Mouse (Mus musculus) thymus, postnatal 36 days (tissue): ENCODE data around the gene Il17d.
A peak's percentile ranks its signal among the peaks of the same experiment; 100 is the strongest.

Source experiments
- DNase-seq, 2 experiments: peaks; one replicate each; pipeline ENCODE4 v3.0.0; 2022; ENCODE audit warnings: mixed read lengths in 2 of 2

The Il17d gene

DNA sequence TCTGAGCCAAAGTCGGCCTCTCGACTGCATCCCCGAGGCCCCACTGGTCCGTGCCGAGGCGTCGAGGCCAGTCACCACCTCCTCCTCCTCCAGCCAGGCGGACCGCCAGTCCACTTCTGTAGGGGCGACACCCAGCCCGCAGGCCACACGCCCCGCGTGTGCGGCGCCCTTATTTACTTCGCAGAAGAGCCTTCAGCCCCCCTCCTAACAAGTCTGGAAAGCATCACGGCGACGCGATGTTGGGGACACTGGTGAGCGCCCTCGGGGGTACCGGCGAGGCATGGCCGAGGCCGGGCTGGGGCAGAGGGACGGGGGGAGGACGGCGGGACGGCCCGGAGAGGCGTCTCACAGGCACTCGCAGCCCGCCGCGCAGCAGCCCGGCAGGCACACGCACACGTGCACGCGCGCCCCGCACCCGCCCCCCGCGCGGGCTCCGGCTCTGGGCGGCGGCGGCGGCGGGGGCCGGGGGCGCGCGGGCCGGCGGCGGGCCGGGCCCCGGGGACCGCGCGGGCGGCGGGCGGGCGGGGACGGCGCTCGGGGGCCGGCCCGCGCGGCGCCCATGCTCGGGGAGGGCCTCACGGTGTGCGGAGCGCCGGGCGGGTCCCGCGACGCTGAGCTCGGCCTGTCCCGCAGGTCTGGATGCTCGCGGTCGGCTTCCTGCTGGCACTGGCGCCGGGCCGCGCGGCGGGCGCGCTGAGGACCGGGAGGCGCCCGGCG is at the start of gene Il17d:
TSS of gene Il17d (plus strand) at position 107 of the 717 bp plus-strand sequence.
- DNase-seq = peak in 1 of 2 experiments; percentile 19

DNA sequence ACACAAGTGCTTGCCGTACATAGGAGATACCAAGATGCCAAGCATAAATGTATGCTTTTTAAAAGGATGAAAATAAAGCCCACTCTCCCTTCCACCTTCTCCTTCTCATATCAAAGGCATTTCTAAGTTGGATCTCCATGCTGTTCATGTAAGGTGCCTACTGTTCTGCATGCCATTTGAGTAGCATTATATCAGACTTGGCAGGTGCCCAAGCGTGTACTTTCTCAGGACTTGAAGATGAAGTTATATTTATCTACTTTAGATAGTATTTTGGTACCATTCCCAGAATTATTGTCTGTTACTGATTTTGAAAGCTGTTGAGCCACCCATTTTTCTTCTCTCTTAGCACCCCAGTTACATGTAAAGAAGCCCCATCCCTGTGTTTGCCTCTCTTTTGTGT is 49.5 kb upstream of the Il17d start:
- DNase-seq = no peak

DNA sequence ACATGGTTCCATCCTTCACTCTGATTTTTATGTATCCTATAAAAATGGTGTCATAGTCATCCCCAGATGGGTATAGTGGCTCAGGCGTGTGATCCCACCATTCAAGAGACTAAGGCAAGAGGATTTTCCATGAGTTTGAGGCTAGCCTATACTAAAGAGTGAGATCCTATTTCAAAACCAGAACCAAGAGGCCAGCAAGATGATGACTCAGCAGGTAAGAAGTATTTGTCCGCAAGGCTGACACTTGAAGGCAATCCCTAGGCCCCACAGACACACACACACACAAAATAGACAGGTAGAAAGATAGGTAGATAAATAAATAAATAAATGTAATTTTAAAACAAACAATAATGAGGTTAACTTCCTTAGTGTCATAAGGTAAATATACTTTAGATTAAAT is 42.3 kb upstream of the Il17d start:
- DNase-seq = no peak

DNA sequence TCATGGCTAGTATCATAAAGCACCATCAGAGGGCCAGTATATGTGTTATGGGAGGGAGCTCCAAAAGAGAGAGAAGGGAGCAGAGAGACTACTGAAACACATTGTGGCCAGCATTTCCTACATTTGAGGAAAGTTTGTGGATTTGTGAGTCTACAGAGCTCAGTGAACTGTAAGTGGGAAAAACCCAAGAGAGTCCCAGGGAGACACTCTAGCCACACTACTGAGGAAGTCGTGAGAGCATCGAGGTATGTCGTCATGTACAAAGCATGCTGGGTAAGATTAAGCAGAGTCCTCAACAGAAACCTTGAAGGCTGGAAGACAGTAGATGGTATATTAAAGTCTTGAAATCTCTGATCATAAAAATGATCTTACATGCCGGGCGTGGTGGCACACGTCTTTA is 40.4 kb upstream of the Il17d start:
- no peak for DNase-seq

DNA sequence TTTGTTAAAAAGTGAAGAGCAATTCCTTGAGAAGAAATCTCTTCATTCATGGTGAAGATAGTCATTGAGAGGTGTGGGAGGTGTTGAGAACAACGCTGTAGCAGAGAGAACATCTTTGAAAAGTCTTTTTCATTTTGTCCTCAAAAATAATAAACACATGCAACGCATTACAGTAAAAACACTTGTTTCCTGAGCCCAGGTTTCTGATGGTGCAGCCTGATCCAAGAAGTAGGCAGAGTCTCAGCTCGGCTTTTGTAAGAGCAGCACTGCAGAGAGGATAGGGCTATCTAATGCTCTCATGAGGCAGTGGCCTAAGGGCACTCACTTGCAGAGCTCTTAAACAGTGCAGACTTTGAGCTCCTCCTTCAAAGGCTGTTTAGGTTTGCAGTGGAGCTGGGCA is 34.9 kb upstream of the Il17d start:
- no peak for DNase-seq

DNA sequence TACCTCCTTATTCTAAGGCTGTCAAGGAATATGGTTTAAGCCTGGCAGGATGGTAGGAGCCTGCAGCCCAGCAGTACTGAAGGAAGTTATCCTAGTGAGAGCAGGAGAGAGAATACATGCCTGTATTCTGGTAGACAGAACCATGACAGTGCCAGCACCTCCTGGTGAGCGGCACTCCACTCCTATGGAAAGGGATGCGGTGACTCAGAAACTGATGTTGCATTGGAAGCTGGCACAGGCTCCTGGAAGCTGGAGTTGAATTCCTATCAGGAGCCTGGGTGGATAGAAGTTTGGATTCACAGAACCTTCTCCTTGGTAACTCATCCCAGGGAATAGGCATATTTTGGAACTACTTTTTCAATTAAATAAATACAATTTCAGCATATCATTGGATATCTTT is 30.7 kb upstream of the Il17d start:
- no peak for DNase-seq

DNA sequence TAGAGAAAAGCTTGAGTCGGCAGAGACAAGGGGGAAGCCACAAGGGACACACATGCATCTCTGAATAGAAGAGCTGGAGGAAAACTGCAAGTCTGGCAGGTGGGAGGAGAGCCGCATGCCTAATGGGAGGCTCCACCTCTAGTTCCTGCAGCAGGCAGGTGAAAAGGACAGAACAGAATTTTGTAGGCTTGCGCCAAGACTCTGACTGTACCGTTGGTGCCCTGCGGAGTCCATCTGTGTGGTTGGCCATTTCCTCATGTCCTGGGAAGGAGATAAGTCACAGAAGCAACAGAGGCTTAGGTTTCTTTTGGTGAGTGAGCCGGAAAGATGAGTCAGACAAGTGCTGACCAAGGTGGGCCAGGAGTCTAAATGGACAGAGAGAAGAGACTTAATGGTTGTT is 20.8 kb upstream of the Il17d start:
- no peak for DNase-seq

DNA sequence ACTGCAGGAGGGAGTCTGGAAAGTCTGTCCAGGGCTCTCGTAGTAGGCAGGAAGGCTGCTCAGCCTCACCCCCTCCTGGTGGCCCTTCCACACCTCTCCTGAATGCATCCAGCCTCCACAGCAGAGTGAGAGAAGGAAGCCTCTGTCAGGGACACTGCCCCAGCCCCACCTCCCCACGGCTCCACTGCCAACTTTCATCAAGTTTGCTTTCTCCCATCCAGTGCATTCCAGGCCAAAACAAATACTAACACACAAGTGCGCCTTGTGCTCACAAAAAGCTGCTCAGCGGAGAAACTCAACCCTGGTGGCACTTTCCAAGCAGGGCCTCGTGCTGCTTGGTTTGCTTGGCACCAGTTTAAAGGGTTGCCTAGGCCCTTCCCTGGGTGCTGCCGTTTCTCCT is 15.0 kb upstream of the Il17d start:
- no peak for DNase-seq

DNA sequence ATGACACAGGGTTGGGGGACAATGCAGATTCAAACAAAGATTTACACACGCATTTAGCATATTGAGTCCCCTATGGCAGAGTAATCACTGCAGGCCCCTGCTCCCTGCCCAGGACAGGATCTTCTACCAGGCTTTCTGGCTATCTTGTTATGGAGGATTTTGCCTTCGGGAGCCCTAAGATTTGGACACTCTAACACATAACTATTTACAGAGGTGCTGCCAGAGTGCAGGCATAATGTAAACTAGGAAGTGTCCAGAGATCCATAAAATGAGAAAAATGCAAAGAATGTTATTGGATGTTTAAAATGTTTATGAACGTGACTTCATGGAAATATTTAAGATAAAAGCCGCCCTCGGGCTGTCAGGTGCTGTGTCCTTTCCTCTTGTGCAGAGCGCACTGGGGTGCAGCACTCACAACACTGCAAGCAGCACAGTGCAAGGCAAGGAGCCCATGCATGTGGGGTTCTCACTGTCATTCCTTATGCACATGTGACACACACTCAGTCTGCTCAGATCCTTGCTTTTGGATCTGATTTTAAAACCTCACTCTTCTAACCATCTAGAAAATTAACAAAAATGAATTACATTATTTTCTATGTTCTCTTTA is 9.3 kb upstream of the Il17d start:
- DNase-seq = no peak

DNA sequence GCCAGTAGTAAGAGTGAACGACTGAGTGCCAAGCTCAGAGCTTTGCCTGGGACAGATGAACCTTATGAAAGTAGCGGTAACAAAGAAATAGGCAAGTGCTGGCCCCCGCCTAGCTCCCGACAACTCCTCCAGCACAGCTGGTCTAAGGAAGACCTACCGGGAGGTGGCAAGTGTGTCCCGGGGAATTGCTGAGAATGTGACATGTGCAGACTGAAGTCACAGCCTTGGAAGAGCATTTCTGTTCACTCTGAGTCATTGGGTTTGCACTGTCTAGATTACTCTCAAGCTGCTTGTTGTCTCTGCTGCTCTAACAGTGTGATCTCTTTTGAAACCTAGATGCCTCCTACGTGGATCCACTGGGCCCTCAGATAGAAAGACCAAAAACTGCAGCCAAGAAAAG is 7.6 kb upstream of the Il17d start:
- DNase-seq = no peak

DNA sequence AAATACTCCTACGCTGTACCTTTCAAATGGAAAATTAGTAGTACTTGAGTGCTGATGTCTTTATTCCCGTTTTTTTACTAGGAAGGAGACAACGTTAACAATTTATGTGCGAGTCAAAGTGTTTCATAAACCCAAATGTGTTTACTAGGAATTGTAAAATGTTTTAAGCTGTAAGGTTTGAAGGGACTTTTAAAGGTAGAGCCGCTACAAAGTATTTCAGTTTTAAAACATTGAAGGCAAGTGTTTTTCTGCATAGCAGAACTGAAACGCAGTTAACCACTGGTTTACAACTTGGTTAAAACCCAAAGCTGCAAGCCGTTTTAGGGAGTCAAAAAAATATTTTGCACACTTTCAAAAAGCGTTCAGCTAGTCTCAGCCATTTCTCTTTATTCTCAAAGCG is 815 bp upstream of the Il17d start:
- no peak for DNase-seq

DNA sequence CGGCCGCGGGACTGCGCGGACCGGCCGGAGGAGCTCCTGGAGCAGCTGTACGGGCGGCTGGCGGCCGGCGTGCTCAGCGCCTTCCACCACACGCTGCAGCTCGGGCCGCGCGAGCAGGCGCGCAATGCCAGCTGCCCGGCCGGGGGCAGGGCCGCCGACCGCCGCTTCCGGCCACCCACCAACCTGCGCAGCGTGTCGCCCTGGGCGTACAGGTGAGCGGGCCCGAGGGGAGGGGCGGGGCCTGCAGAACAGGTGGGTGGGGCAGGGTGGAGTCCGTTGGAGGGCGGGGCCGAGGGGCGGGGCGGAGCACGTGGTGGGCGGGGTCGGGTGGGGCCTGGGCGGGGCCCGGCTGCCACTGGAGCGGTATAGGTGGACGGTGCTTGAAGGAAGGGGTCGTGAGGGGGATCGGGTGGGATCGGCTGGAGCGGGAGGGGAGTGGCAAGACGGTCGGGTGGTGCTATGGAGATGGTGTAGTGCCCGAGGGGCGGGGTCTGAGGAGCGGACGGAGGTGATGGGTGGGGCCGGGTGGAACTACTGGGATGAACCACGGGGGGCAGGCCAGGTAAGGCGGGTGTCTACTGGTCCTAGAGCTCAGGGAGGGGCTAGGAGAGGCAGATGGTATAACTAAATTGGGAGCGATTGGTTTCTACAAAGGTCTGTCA is 942 bp downstream of the Il17d start:
- peak; percentile 44 to 62 for DNase-seq

DNA sequence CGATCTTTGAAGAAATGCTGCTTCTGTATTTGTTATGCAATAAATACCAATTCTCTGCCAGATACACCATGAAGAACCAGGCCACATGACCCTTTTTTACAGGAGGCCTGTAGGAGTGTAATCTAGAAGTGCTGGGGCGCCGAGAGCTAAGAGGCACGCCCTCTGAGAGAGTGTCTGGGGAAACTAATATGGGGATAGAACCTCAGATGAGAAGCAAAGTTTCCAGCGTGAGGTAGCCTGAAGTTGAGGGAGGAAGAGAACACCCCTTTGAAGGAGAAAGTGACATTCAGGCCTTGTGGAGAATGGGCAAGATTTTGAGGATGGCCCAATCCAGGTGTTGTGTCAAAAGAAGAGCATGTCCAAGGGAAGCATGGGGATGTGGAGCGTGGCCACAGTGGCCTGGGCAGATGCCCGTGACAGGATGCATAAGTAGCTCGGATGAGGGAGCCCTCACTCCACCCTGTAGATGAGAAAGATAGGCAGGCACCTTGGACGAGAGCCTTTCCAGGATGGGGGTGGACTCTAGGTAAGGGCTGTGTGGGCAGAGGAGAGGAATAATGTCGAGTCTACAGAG is 1.6 kb downstream of the Il17d start:
- DNase-seq = no peak

DNA sequence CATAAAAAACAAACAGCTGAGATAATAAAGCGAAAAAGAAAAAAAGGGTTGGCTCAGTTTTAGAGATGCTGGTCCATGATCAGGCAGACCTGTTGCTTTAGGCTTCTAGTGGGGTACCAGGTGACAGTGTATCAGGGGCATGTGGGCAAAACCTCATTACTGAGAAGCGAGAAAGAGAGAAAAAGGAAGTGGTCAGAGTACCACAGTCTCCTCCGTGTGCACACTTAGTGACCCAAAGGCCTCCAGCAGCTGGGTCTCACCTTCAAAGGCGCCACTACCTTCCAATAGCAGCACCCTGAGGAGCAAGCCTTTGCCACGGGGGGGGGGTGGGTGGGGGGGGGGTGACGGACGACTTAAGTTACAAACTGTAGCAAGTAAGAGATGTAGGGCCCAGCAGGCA is 2.5 kb downstream of the Il17d start:
- no peak for DNase-seq

DNA sequence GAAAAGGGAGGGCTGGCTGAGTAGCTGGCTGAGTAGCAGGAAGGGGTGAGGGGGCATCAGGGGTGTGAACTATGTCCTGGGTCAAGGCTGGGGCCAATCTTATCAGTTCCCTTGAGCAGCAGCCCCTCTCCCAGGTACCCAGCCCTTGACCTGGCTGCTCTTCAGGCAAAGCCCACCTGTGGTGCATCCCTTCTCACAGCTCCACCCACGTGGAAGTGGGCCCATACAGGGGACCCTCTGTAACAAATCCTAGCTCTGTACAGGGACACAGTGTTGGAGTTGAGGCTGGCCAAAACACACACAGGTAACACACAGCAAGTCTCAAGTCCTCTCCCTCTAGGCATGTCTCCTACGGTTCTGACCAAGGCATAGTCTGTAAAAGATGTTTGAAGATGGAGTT is 3.0 kb downstream of the Il17d start:
- DNase-seq = no peak

DNA sequence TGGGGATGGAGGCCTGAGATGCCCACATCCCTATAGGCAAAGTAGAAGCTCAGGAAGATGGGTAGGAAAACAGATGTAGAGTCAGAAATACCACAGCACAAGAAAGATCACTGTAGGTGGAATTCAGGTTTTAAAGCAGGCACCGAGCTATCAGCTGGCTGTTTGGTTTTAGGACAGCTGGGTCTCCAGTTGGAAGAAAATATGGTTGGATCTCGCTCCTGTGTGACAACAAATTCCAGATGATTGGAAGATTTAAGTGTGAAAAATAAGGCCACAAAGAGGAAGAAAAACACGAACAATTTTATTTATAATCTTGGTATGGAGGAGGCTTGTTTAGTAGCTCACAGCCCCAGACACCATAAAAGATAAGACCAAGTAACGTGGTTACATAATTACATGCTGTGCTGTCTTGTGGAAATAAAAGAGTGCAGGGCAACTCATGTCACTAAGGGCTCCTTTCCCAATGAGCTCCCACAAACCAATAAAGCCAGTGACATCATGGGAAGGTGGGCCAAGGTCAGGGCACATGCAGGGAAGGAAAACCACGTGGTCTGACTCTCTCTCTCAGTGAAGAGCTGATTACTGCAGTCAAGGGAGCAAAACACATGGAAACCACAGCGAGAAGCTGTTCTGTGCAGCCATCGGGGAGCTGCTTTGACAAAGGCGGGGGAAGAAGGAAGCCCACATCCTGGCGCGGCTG is 4.7 kb downstream of the Il17d start:
- no peak for DNase-seq

DNA sequence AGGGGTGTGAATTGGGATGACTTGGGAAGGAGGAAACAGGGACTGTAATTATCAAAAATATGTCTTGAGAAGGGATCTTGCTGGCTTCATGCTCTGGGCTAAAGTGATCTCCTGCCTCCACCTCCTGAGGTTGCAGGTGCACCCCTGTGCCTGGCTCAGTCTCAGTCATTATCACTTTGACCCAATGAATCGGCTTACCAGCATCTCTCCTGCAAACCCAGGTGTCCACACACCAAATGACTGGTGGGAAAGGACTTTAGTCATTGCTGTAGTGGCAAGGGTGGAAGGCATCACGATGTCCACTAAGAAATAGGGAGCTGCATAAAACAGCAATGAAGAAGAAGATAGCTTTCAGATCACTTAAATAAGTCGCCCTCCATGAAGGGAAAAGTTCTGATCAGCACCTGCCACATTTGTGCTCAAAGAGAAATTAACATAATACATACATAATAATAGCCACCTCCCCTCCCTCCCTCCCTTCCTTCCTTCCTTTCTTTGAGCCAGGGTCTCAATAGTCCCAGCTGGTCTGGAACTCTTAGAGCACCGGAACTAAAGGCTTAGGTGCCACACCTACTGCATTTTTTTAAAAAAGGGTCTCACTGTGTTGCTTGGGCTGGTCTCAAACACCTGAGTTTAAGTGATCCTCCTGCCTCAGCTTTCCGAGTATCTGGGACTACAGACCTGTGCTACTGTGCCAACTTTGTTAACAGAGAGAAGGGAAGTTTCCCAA is 5.4 kb downstream of the Il17d start:
- DNase-seq = no peak

DNA sequence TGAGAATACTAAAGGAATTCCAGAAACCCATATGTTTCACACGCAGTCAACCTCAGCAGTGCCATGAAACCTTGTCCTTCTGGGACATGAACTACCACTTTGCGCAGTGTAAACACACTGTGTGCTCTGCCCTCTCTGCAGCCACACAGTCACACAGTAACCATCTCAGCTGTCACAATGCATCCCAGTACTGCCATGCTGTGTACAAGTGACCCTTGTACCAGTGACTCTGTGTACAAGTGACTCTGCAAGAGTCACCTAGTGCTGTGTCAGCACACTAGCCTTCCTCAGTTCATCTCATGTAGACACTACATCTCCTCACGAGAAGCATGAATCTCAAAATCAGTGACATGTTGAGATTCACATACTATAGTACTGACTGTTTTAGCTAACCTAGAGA is 8.0 kb downstream of the Il17d start:
- DNase-seq = no peak

DNA sequence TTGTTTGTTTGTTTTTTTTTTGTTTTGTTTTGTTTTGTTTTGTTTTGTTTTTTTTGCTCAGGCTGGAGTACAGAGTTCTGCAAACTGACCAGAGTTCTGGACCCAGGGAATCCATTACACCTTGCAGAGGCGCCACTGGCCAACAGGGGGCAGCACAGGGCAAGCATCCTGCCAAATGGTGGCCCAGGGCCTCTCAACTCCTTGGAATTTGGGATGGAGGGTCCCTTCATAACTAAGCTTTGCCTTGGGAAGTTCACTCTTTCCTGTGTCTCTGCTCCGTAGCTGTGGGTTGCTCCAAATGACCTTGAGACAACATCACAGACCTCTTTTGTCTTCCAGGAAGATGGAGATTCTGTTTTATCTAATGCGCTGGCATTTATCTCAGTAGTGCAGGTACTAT is 8.6 kb downstream of the Il17d start:
- DNase-seq = peak; percentile 24 to 26

DNA sequence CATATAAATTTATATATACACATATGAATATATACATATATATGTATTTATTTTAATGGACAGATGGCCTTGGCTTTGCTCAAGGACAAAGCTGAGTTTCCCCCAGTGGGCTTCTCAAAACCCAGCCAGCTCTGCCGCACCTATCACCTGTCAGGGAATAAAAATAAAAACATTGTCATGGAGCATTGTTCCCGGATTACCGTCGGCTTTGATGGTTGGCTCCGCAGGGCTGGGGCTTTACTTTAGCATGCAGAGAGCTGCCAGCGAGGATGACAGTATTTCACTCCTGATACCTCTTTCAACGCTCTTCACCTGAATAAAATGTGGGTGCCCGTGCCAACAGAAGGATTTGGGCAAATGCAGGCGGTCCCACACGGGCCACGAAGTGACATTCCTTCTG is 9.3 kb downstream of the Il17d start:
- DNase-seq = no peak

DNA sequence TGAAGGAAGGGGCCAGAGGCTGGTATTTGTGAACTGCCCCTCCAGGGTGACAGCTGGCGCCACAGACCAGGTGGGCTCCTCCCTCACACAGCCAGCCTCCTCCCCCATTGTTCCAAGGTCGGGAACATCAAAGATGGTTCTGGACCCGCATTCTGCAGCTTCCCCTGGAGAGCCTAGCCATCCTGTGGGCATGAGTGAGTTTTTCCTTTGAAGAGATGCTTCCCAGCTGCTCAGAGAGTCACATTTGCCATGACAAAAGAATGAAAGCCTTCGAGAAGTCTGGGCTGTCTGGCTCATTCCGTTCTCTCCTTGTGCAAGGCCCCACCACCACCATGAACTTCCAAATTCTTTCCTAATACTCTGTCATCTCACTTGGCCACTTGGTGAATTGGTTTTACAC is 9.8 kb downstream of the Il17d start:
- no peak for DNase-seq

DNA sequence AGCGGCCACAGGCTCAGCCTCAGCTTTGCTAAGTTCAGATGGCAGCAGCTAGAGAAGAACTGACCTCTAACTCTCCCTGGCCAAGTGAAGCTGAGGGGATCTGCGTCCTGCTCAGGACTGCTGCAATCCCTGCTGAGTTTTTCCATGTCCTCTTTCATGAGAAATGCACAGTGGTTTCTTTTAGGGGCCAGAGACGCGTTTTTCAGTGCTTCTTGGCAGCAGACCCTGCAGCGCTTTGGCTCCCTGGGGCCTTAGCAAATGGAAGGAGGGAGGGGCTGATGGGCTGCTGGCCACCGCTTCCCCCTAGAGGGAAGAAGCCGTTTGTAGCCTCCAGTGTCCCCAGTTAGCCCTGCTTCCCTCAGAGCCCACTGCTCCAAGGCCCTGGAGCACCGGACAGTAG is 10.4 kb downstream of the Il17d start:
- no peak for DNase-seq

DNA sequence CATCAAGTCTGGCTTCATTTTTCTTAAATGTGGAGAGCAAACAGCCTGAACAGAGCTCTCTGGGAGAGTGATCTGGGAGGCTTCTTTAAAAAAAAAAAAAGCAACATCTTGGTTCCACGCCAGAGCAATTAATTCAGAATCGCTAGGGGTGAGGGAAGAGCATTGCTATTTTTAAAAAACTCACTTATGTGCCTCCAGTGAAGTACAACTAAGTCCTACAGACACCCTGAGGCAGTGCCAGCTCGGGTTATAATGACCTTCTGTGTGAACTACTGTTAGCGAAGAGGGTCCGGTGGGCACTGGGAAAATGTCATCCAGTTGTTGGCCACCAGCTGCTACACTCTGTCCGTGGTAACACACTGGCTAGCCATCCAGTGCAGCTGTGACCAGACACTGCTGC is 11.1 kb downstream of the Il17d start:
- no peak for DNase-seq
